Mouse (Mus musculus) layer of hippocampus, postnatal 25 days (tissue): ENCODE data around the gene Gzmd. TPM values are rescaled to one million over a fixed set of nuclear protein-coding genes. Genes with fewer than 3 reads are reported as not detected.

Experiments used
- DNase-seq, 2 experiments: peaks; one replicate each; pipeline ENCODE4 v3.0.0; 2022; ENCODE audit warnings: mixed read lengths in 2 of 2, low spot score in 1 of 2; ENCODE audit errors: extremely low spot score in 1 of 2
- microRNA-seq, 2 experiments: library from miRNA; unstranded; fragments of <30 nt; microRNA quantifications; one replicate each; pipeline ENCODE4 v1.2.0; 2021
- total RNA-seq, 2 experiments: library from RNA; stranded (reverse); gene quantifications; 2 replicates each; pipeline ENCODE4 v1.2.3; 2021

Gene Gzmd
- total RNA-seq, 2 experiments from 2014 or later: not detected

DNA sequence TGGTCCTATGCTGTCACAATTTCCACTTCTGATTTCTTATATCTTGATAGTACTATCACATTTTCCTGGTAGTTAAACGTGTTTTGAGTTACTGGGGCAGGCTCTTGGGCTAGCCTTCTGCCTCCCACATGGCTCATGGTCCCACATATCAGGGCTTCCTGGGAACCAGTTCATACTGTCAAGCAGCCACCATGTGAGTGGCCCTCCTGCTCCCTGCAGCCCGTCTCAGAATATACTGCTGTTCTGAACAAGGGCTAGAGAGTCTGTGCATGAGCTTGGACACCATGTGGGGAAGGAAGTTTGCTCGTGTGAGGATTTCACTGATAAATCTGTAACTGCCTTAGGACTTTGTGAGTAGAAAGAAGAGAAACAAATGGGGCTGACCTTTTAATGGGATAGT lies 45.7 kb downstream of the Gzmd start:
- DNase-seq: no peak

- no peak for DNase-seq
Observed at GRCm38 (mm10) chr14:56085167-56085566, 47.2 kb downstream of the Gzmd start, which contains the start of gene Mcpt8. Mcpt8 (minus strand) TSS chr14:56085273.

GRCm38 (mm10) chr14:56082016-56082415 lies 50.4 kb downstream of the Gzmd start:
- no peak for DNase-seq

Small RNA genes lying within 50 kb of the gene (microRNA-seq; reads per million reads assigned to microRNA genes)
- 0 reads per million in 2 experiments for gene Mir6949

Other genes with a start within 250 kb of the Gzmd start
- gene Cbln3, start 248.2 kb downstream of the Gzmd start, total RNA-seq: 1 to 10 TPM in 1 of 2 experiments, under 1 TPM in 1; 0.42 to 1.4 TPM
- gene Khnyn, start 247.7 kb downstream of the Gzmd start, total RNA-seq: 10 to 100 TPM; 10.5 to 12.1 TPM
- 10 to 100 TPM; 74.9 to 79.0 TPM for gene Sdr39u1, start 232.3 kb downstream of the Gzmd start, total RNA-seq
- gene Cma1, start 187.9 kb downstream of the Gzmd start, total RNA-seq: under 1 TPM in 1 of 2 experiments, not detected in 1; 0.59 TPM
- gene Cma2, start 181.6 kb downstream of the Gzmd start, total RNA-seq: not detected
- not detected for gene Mcpt1, start 114.6 kb downstream of the Gzmd start, total RNA-seq
- not detected for gene Mcpt9, start 102.1 kb downstream of the Gzmd start, total RNA-seq
- not detected for gene Mcpt2, start 90.6 kb downstream of the Gzmd start, total RNA-seq
- gene Mcpt4, start 70.3 kb downstream of the Gzmd start, total RNA-seq: 1 to 10 TPM in 1 of 2 experiments, not detected in 1; 1.1 TPM
- not detected for gene Mcpt8, start 47.3 kb downstream of the Gzmd start, total RNA-seq
- gene Ctsg, start 30.0 kb downstream of the Gzmd start, total RNA-seq: not detected
- gene Gzme, start 12.0 kb downstream of the Gzmd start, total RNA-seq: not detected
- gene Gzmg, start 27.0 kb upstream of the Gzmd start, total RNA-seq: not detected
- gene Gzmn, start 42.0 kb upstream of the Gzmd start, total RNA-seq: not detected
- gene Gzmf, start 78.8 kb upstream of the Gzmd start, total RNA-seq: not detected
- not detected for gene Gzmc, start 102.0 kb upstream of the Gzmd start, total RNA-seq
- gene Gzmb, start 129.7 kb upstream of the Gzmd start, total RNA-seq: not detected
- gene Atp12a, start 232.5 kb upstream of the Gzmd start, total RNA-seq: not detected